Mouse (Mus musculus): ENCODE data around the gene Nupl1.

DNA sequence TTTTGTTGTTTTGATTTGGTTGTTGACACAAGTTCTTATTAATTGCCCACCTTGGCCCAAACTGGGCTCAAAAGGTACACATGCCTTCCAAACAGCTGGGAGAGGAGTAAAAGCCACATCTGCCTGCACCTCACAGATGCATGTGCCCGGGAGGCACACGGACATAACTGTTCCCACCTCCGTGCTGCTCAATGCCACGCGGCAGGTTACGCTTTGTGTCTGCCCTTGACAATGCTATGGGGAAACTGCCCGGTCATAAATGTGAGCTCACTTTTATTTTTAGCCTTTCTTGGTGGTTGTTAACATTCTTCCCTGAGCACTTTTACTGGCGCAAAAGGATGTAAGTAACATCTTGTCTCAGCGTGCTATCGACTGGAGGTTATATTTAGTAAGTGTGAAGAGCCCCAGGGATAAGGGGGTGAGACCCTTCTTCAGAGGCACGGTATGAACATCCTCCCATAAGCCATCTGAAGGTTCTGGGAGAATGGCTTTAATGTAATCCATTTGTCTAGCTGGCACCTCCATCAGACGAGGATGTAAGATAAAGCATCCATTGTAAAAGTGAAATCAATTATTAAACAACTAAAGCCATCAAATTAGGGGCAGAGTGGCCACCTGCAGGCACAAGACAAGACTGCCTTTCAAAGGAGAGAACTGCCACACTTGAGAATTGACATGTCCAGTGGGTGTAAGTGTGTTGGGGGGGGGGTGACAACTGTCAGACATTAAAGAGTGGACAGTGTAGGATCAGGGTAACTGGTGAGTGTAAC lies 78.8 kb downstream of the Nupl1 start:
- no peak for TF ChIP-seq POLR2A (IDR thresholded peaks at IDR 0.05; ENCODE audit: extremely low read depth, insufficient read depth, low read length)
- TF ChIP-seq CTCF (IDR thresholded peaks at IDR 0.05; ENCODE audit: extremely low read depth, insufficient read depth, low read length), result no peak

Measured in cortical plate, adult 2 months (tissue).